Mouse (Mus musculus) MEL (cell line): ENCODE results near the gene Rcc1l. TPM values are rescaled to one million over a fixed set of nuclear protein-coding genes. Genes with fewer than 3 reads are reported as not detected.

Source experiments
- DNase-seq: peaks from one replicate; pipeline ENCODE4 v3.0.0; 2011; ENCODE audit warnings: low read depth, low spot score
- H3K27ac ChIP-seq: 2 replicates; pipeline ENCODE4 v1.5.1; 2012; ENCODE audit warnings: low read depth, mild to moderate bottlenecking, control low read depth, low read length, moderate library complexity; ENCODE audit not compliant: control insufficient read depth
- H3K27me3 ChIP-seq, 2 experiments: fragments of 150-350 bp in 1 of 2; sonication (generic) in 1 of 2; 2 replicates each; pipeline ENCODE4 v1.6.1; 2012; ENCODE audit warnings: low read length in 2 of 2, mild to moderate bottlenecking in 2 of 2, improper control_type of control experiment in 1 of 2, moderate library complexity in 1 of 2; ENCODE audit not compliant: insufficient read depth in 2 of 2, control insufficient read depth in 1 of 2
- H3K36me3 ChIP-seq, 2 experiments: 2 replicates each; pipeline ENCODE4 v1.6.1; 2012 to 2014; ENCODE audit warnings: low read length in 2 of 2, improper control_type of control experiment in 1 of 2, inconsistent platforms in 1 of 2, mild to moderate bottlenecking in 1 of 2; ENCODE audit not compliant: insufficient read depth in 2 of 2, control insufficient read depth in 1 of 2
- H3K4me1 ChIP-seq, 2 experiments: fragments of 150-350 bp in 1 of 2; sonication (generic) in 1 of 2; 2 replicates each; pipeline ENCODE4 v1.6.1; 2012; ENCODE audit warnings: low read length in 2 of 2, improper control_type of control experiment in 1 of 2, mild to moderate bottlenecking in 1 of 2; ENCODE audit not compliant: insufficient read depth in 2 of 2, control insufficient read depth in 1 of 2
- H3K4me3 ChIP-seq, 2 experiments: fragments of 150-350 bp in 1 of 2; sonication (generic) in 1 of 2; 2 replicates each; pipeline ENCODE4 v1.5.1; 2012; ENCODE audit warnings: low read depth in 2 of 2, low read length in 2 of 2, mild to moderate bottlenecking in 2 of 2, moderate library complexity in 2 of 2, control low read depth in 1 of 2, improper control_type of control experiment in 1 of 2; ENCODE audit not compliant: control insufficient read depth in 1 of 2, insufficient read depth in 1 of 2
- H3K79me2 ChIP-seq: 2 replicates; pipeline ENCODE4 v1.6.1; 2012; ENCODE audit warnings: mild to moderate bottlenecking, low read length, moderate library complexity; ENCODE audit not compliant: control insufficient read depth, poor library complexity, insufficient read depth
- H3K9ac ChIP-seq: 2 replicates; pipeline ENCODE4 v1.6.1; 2012; ENCODE audit warnings: low read depth, mild to moderate bottlenecking, control low read depth, low read length, moderate library complexity; ENCODE audit not compliant: control insufficient read depth, poor library complexity, severe bottlenecking
- H3K9me3 ChIP-seq: fragments of 150-350 bp; sonication (generic); replicated peaks from 2 replicates; pipeline ENCODE4 v1.6.1; 2012; ENCODE audit warnings: mild to moderate bottlenecking, low read length, improper control_type of control experiment, moderate library complexity; ENCODE audit not compliant: insufficient read depth
- BHLHE40 ChIP-seq: IDR thresholded peaks from 2 replicates; pipeline ENCODE4 v1.6.1; 2012; ENCODE audit warnings: low read depth, mild to moderate bottlenecking, inconsistent platforms, low read length, improper control_type of control experiment, borderline replicate concordance
- CHD1 ChIP-seq: IDR thresholded peaks from 2 replicates; pipeline ENCODE4 v1.6.1; 2012; ENCODE audit warnings: low read depth, mild to moderate bottlenecking, inconsistent platforms, low read length, improper control_type of control experiment
- CHD2 ChIP-seq: IDR thresholded peaks from 2 replicates; pipeline ENCODE4 v1.6.1; 2011; ENCODE audit warnings: low read length, improper control_type of control experiment
- CTCF ChIP-seq, 3 experiments: IDR thresholded peaks in 2 of 3; conservative IDR thresholded peaks in 1 of 3; 2 replicates each; pipeline ENCODE4 v1.5.1; 2011 to 2012; ENCODE audit warnings: low read length in 3 of 3, low read depth in 2 of 3, mild to moderate bottlenecking in 2 of 3, improper control_type of control experiment in 1 of 3, inconsistent platforms in 1 of 3, mixed read lengths in 1 of 3, moderate library complexity in 1 of 3; ENCODE audit not compliant: control insufficient read depth in 1 of 3, insufficient read depth in 1 of 3, poor library complexity in 1 of 3, severe bottlenecking in 1 of 3
- E2F4 ChIP-seq: IDR thresholded peaks from 2 replicates; pipeline ENCODE4 v1.6.1; 2011; ENCODE audit warnings: low read depth, low read length, improper control_type of control experiment, borderline replicate concordance
- ELF1 ChIP-seq: IDR thresholded peaks from 2 replicates; pipeline ENCODE4 v1.6.1; 2014; ENCODE audit warnings: low read depth, mild to moderate bottlenecking, inconsistent platforms, low read length, improper control_type of control experiment, moderate library complexity
- ETS1 ChIP-seq: IDR thresholded peaks from 2 replicates; pipeline ENCODE4 v1.6.1; 2012; ENCODE audit warnings: low read depth, mild to moderate bottlenecking, inconsistent platforms, low read length, improper control_type of control experiment, moderate library complexity
- GABPA ChIP-seq: IDR thresholded peaks from 2 replicates; pipeline ENCODE4 v1.6.1; 2012; ENCODE audit warnings: low read depth, mild to moderate bottlenecking, inconsistent platforms, low read length, improper control_type of control experiment, moderate library complexity
- GATA1 ChIP-seq: IDR thresholded peaks from 2 replicates; pipeline ENCODE4 v1.6.1; 2011; ENCODE audit warnings: low read depth, low read length, improper control_type of control experiment
- HCFC1 ChIP-seq: IDR thresholded peaks from 2 replicates; pipeline ENCODE4 v1.6.1; 2012; ENCODE audit warnings: low read depth, mild to moderate bottlenecking, inconsistent platforms, low read length, improper control_type of control experiment, moderate library complexity
- JUND ChIP-seq: IDR thresholded peaks from 2 replicates; pipeline ENCODE4 v1.6.1; 2011; ENCODE audit warnings: low read depth, mild to moderate bottlenecking, improper control_type of control experiment, low read length
- KAT2A ChIP-seq: conservative IDR thresholded peaks from 2 replicates; pipeline ENCODE4 v1.6.1; 2012; ENCODE audit warnings: low read depth, low read length, improper control_type of control experiment, inconsistent platforms
- MAFK ChIP-seq: IDR thresholded peaks from 2 replicates; pipeline ENCODE4 v1.6.1; 2011; ENCODE audit warnings: low read depth, mild to moderate bottlenecking, low read length, improper control_type of control experiment, borderline replicate concordance
- MAX ChIP-seq: IDR thresholded peaks from 2 replicates; pipeline ENCODE4 v1.6.1; 2011; ENCODE audit warnings: low read length, improper control_type of control experiment
- MAZ ChIP-seq: IDR thresholded peaks from 2 replicates; pipeline ENCODE4 v1.6.1; 2012; ENCODE audit warnings: low read depth, mild to moderate bottlenecking, inconsistent platforms, low read length, improper control_type of control experiment
- MEF2A ChIP-seq: IDR thresholded peaks from 2 replicates; pipeline ENCODE4 v1.6.1; 2014; ENCODE audit warnings: low read depth, mild to moderate bottlenecking, inconsistent platforms, low read length, improper control_type of control experiment; ENCODE audit not compliant: poor library complexity, insufficient replicate concordance, severe bottlenecking; ENCODE audit errors: extremely low read depth
- MXI1 ChIP-seq: IDR thresholded peaks from 2 replicates; pipeline ENCODE4 v1.6.1; 2011; ENCODE audit warnings: mild to moderate bottlenecking, low read depth, low read length, improper control_type of control experiment
- MYB ChIP-seq: IDR thresholded peaks from 2 replicates; pipeline ENCODE4 v1.6.1; 2011; ENCODE audit warnings: mild to moderate bottlenecking, low read depth, low read length, improper control_type of control experiment
- MYC ChIP-seq: IDR thresholded peaks from 2 replicates; pipeline ENCODE4 v1.6.1; 2011; ENCODE audit warnings: low read depth, mild to moderate bottlenecking, low read length, improper control_type of control experiment, moderate library complexity
- NRF1 ChIP-seq: IDR thresholded peaks from 2 replicates; pipeline ENCODE4 v1.6.1; 2014; ENCODE audit warnings: low read depth, mild to moderate bottlenecking, inconsistent platforms, low read length, improper control_type of control experiment, moderate library complexity; ENCODE audit not compliant: poor library complexity, insufficient read depth, severe bottlenecking
- POLR2A ChIP-seq, 2 experiments: IDR thresholded peaks; 2 replicates each; pipeline ENCODE4 v1.6.1; 2011 to 2012; ENCODE audit warnings: low read length in 2 of 2, mild to moderate bottlenecking in 2 of 2, control low read depth in 1 of 2, improper control_type of control experiment in 1 of 2, low read depth in 1 of 2, moderate library complexity in 1 of 2; ENCODE audit not compliant: control insufficient read depth in 1 of 2, insufficient read depth in 1 of 2, poor library complexity in 1 of 2
- POLR2AphosphoS2 ChIP-seq: IDR thresholded peaks from 2 replicates; pipeline ENCODE4 v1.6.1; 2011; ENCODE audit warnings: low read length, improper control_type of control experiment
- POLR2AphosphoS5 ChIP-seq: IDR thresholded peaks from 2 replicates; pipeline ENCODE4 v1.6.1; 2012; ENCODE audit warnings: low read depth, borderline replicate concordance, mild to moderate bottlenecking, inconsistent platforms, low read length, moderate library complexity, mixed read lengths
- RAD21 ChIP-seq: IDR thresholded peaks from 2 replicates; pipeline ENCODE4 v1.6.1; 2011; ENCODE audit warnings: mild to moderate bottlenecking, low read depth, low read length, improper control_type of control experiment
- RCOR1 ChIP-seq: IDR thresholded peaks from 2 replicates; pipeline ENCODE4 v1.6.1; 2012; ENCODE audit warnings: low read depth, mild to moderate bottlenecking, inconsistent platforms, low read length, improper control_type of control experiment
- SIN3A ChIP-seq: IDR thresholded peaks from 2 replicates; pipeline ENCODE4 v1.6.1; 2012; ENCODE audit warnings: low read length, improper control_type of control experiment, inconsistent platforms
- SMC3 ChIP-seq: IDR thresholded peaks from 2 replicates; pipeline ENCODE4 v1.6.1; 2011; ENCODE audit warnings: low read depth, low read length, improper control_type of control experiment
- TAL1 ChIP-seq: IDR thresholded peaks from 2 replicates; pipeline ENCODE4 v1.6.1; 2012; ENCODE audit warnings: mild to moderate bottlenecking, inconsistent platforms, low read length, moderate library complexity, mixed read lengths
- TBP ChIP-seq: IDR thresholded peaks from 2 replicates; pipeline ENCODE4 v1.8.0; 2011; ENCODE audit warnings: low read depth, low read length, improper control_type of control experiment
- TCF12 ChIP-seq: IDR thresholded peaks from 2 replicates; pipeline ENCODE4 v1.6.1; 2014; ENCODE audit warnings: low read depth, mild to moderate bottlenecking, inconsistent platforms, low read length, improper control_type of control experiment, moderate library complexity
- USF1 ChIP-seq: IDR thresholded peaks from 2 replicates; pipeline ENCODE4 v1.6.1; 2014; ENCODE audit warnings: low read depth, mild to moderate bottlenecking, inconsistent platforms, low read length, improper control_type of control experiment, moderate library complexity
- USF2 ChIP-seq, 2 experiments: IDR thresholded peaks; 2 replicates each; pipeline ENCODE4 v1.6.1; 2011 to 2012; ENCODE audit warnings: improper control_type of control experiment in 2 of 2, low read length in 2 of 2, borderline replicate concordance in 1 of 2, inconsistent platforms in 1 of 2, low read depth in 1 of 2, mild to moderate bottlenecking in 1 of 2; ENCODE audit not compliant: insufficient read depth in 1 of 2
- ZC3H11A ChIP-seq: IDR thresholded peaks from 2 replicates; pipeline ENCODE4 v1.6.1; 2012; ENCODE audit warnings: low read depth, mild to moderate bottlenecking, inconsistent platforms, low read length, improper control_type of control experiment
- ZKSCAN1 ChIP-seq: IDR thresholded peaks from 2 replicates; pipeline ENCODE4 v1.6.1; 2012; ENCODE audit warnings: low read depth, mild to moderate bottlenecking, inconsistent platforms, low read length, improper control_type of control experiment, moderate library complexity
- ZMIZ1 ChIP-seq: IDR thresholded peaks from 2 replicates; pipeline ENCODE4 v1.6.1; 2012; ENCODE audit warnings: low read depth, mild to moderate bottlenecking, inconsistent platforms, low read length, improper control_type of control experiment, moderate library complexity
- ZNF384 ChIP-seq: IDR thresholded peaks from 2 replicates; pipeline ENCODE4 v1.6.1; 2012; ENCODE audit warnings: low read depth, mild to moderate bottlenecking, inconsistent platforms, low read length, improper control_type of control experiment
- polyA plus RNA-seq, 2 experiments: library from polyadenylated mRNA; stranded (reverse) in 1 of 2; unstranded in 1 of 2; fragments of >175 nt in 1 of 2; fragments of >200 nt in 1 of 2; gene quantifications; 2 replicates each; pipeline versions ENCODE4 v1.2.1 to v1.2.4; 2012; ENCODE audit warnings: low replicate concordance in 2 of 2, low read depth in 1 of 2; ENCODE audit not compliant: insufficient read length in 2 of 2, insufficient read depth in 1 of 2, missing spikeins in 1 of 2
- total RNA-seq: library from RNA; depleted of rRNA; stranded (reverse); fragments of 300-350 nt; gene quantifications from 2 replicates; pipeline ENCODE4 v1.2.3, GENCODE M21; 2012; rRNA removed

Rcc1l gene
- 54.1 and 59.1 TPM in 2 replicates for total RNA-seq
- 10 to 100 TPM in 1 of 2 experiments, not detected in 1; 51.7 TPM for polyA plus RNA-seq

DNA sequence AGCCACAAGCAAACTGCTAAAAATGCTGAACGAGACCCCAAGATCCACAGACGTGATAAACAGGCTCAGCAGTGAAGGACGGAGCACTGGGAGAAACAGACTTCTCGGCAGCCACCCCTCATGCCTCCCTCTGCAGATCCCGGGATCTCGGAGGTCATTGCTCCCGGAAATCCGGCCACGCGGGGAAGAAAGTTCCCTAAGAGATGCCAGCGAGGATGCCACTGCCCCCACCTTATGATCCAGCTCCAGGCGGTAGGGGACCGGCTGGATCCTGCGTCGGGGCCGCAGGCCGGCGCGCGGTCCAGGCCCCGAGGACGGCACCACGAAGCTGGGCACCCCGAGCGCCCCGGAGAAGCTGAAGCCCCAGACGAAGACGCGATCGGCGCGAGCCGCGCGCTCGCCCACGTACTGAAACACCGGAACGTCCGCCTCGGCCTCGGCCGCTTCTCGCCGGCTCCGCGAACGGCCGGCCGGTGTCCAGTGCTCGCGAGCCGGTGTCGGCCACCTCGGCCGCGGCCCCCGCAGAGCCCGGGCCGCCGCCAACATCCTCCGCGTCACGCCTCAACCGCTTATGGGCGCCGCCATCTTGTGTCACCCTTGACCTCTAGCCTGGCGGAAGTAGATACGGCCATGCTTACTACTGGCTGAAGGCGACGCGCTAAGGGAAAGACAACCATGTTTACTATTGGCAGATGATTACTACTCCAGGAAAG lies at the start of gene Rcc1l:
Rcc1l (minus strand) TSS at position 606 of the 713 bp plus-strand sequence.
- Histone ChIP-seq H3K79me2 (peaks cover 27% of the 10 kb centered on the region), H3K9ac (peak within 1 kb of the TSS; percentile 94), H3K9me3 (no peaks in the 10 kb centered on the region), H3K27me3 (no peaks in the 10 kb centered on the region), H3K4me1 (peaks cover 0 to 6% of the 10 kb centered on the region in 2 experiments; a peak in 2 of 4 replicates), H3K4me3 (peak within 1 kb of the TSS; percentile 93 to 97), H3K36me3 (peaks cover 0 to 14% of the 10 kb centered on the region in 2 experiments; a peak in 3 of 4 replicates), H3K27ac (peak within 1 kb of the TSS; percentile 80)
- DNase-seq = peak; percentile 96
- TF ChIP-seq CHD2 = peak; percentile 95
- no peak for TF ChIP-seq TAL1
- no peak for TF ChIP-seq ZMIZ1
- no peak for TF ChIP-seq RAD21
- TF ChIP-seq HCFC1 = peak; percentile 98
- TF ChIP-seq POLR2A (IDR thresholded peaks at IDR 0.05; ENCODE audit: control insufficient read depth in 1 of 2, insufficient read depth in 1 of 2, low read depth in 1 of 2, low read length in 2 of 2, poor library complexity in 1 of 2) = peak; percentile 62 to 77
- TF ChIP-seq CTCF (IDR thresholded peaks at IDR 0.05 in 2 of 3, conservative IDR thresholded peaks at IDR 0.05 in 1 of 3; ENCODE audit: control insufficient read depth in 1 of 3, insufficient read depth in 1 of 3, low read depth in 2 of 3, low read length in 3 of 3, poor library complexity in 1 of 3, severe bottlenecking in 1 of 3) = no peak
- TF ChIP-seq NRF1 = peak; percentile 72
- TF ChIP-seq POLR2AphosphoS2 = no peak
- no peak for TF ChIP-seq SMC3
- TF ChIP-seq USF2 (IDR thresholded peaks at IDR 0.05; ENCODE audit: borderline replicate concordance in 1 of 2, insufficient read depth in 1 of 2, low read depth in 1 of 2, low read length in 2 of 2) = no peak
- TF ChIP-seq GABPA = no peak
- no peak for TF ChIP-seq MAZ
- no peak for TF ChIP-seq USF1
- no peak for TF ChIP-seq ZNF384
- peak; percentile 54; the same call in 1 of the 2 replicates for TF ChIP-seq TCF12
- TF ChIP-seq CHD1 = no peak
- peak; percentile 82; the same call in 1 of the 2 replicates for TF ChIP-seq TBP
- no peak for TF ChIP-seq JUND
- TF ChIP-seq ELF1 = peak; percentile 71
- TF ChIP-seq E2F4 = no peak
- TF ChIP-seq ZC3H11A = no peak
- peak; percentile 99 for TF ChIP-seq SIN3A
- no peak for TF ChIP-seq ETS1
- TF ChIP-seq MEF2A = no peak
- TF ChIP-seq MAX = peak; percentile 88
- peak; percentile 100 for TF ChIP-seq MXI1
- TF ChIP-seq GATA1 = peak; percentile 73
- no peak for TF ChIP-seq POLR2AphosphoS5
- TF ChIP-seq ZKSCAN1 = no peak
- peak; percentile 99 for TF ChIP-seq KAT2A
- TF ChIP-seq MAFK = no peak
- peak; percentile 93 for TF ChIP-seq MYC
- no peak for TF ChIP-seq BHLHE40
- TF ChIP-seq RCOR1 = peak; percentile 98
- TF ChIP-seq MYB = no peak
